Mouse (Mus musculus) midbrain, embryonic 16.5 days (tissue): ENCODE results near the gene Grap2. TPM values are rescaled to one million over a fixed set of nuclear protein-coding genes. Genes with fewer than 3 reads are reported as not detected.

ENCODE experiments used
- ATAC-seq: fragments of 200-750 bp; cut with Nextera tagmentation; 2 replicates; pipeline ENCODE4 v1.8.0; 2017; ENCODE audit warnings: moderate TSS enrichment
- H3K27ac ChIP-seq: fragments of 300-500 bp; sonication (generic); 2 replicates; pipeline ENCODE4 v1.5.1; 2014; ENCODE audit warnings: mild to moderate bottlenecking, low read length, mixed read lengths
- H3K27me3 ChIP-seq: fragments of 300-500 bp; sonication (generic); 2 replicates; pipeline ENCODE4 v1.6.1; 2014; ENCODE audit warnings: low read depth, low read length, mixed read lengths; ENCODE audit not compliant: control insufficient read depth, insufficient read depth
- H3K36me3 ChIP-seq: fragments of 300-500 bp; sonication (generic); 2 replicates; pipeline ENCODE4 v1.6.1; 2014; ENCODE audit warnings: mild to moderate bottlenecking, low read length, moderate library complexity, mixed read lengths; ENCODE audit not compliant: control insufficient read depth, insufficient read depth
- H3K4me1 ChIP-seq: fragments of 300-500 bp; sonication (generic); 2 replicates; pipeline ENCODE4 v1.6.1; 2014; ENCODE audit warnings: mild to moderate bottlenecking, low read length, mixed read lengths; ENCODE audit not compliant: control insufficient read depth, insufficient read depth
- H3K4me2 ChIP-seq: fragments of 300-500 bp; sonication (generic); 2 replicates; pipeline ENCODE4 v1.6.1; 2014; ENCODE audit warnings: mild to moderate bottlenecking, low read length, mixed read lengths
- H3K4me3 ChIP-seq: fragments of 300-500 bp; sonication (generic); 2 replicates; pipeline ENCODE4 v1.5.1; 2014; ENCODE audit warnings: low read depth, mild to moderate bottlenecking, low read length, moderate library complexity, mixed read lengths
- H3K9ac ChIP-seq: fragments of 300-500 bp; sonication (generic); 2 replicates; pipeline ENCODE4 v1.6.1; 2014; ENCODE audit warnings: low read depth, low read length, mixed read lengths
- H3K9me3 ChIP-seq: fragments of 300-500 bp; sonication (generic); replicated peaks from 2 replicates; pipeline ENCODE4 v1.6.1; 2014; ENCODE audit warnings: mild to moderate bottlenecking, low read length, mixed read lengths; ENCODE audit not compliant: control insufficient read depth, poor library complexity, severe bottlenecking
- WGBS: fragments of 180-500 bp; shearing (Covaris S2); extraction: QIAGEN DNeasy Blood & Tissue Kit; methylation state at CpG from one replicate; pipeline ENCODE4 v1.1.7; 2014; 5-methylcytosine and 5-hydroxymethylcytosine counted together
- polyA plus RNA-seq: library from polyadenylated mRNA; unstranded; fragments of >200 nt; fragmentation: Nextera tagmentation; extraction: Ambion mirVana; gene quantifications from 2 replicates; pipeline ENCODE4 v1.2.1, GENCODE M21; 2015

The Grap2 gene
- polyA plus RNA-seq, 1 experiment from 2014 or later: 0.23 TPM

DNA sequence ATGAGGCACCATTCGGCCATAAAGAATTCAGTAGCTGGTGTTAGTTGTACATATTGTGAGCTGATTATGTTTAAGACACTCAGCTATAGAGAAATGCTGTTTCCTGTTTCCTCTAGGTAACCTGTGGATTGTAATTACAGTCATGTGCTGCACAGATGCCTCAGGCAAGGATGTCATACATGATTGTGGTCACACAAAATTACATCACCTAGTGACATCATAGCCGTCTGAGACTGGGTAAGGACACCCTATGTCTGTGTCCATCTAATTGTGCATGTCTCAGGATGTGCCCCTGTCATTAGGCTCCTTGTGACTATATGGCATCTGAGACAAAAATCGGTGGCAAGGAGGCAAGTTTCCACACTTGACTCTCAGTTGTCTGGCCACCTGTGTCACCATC, 9.9 kb upstream of the Grap2 start:
- H3K9ac ChIP-seq: no peak overlapping the region
- no peaks in the 10 kb centered on the region for H3K9me3 ChIP-seq
- H3K4me2 ChIP-seq: no peak overlapping the region
- H3K36me3 ChIP-seq: no peaks in the 10 kb centered on the region
- H3K4me3 ChIP-seq: no peak overlapping the region
- no peak for ATAC-seq
- H3K4me1 ChIP-seq: no peaks in the 10 kb centered on the region; the same call in 1 of the 2 replicates
- 75% methylated on average over 3 of the region's 3 CpGs for WGBS
- no peak overlapping the region for H3K27ac ChIP-seq
- no peaks in the 10 kb centered on the region for H3K27me3 ChIP-seq

DNA sequence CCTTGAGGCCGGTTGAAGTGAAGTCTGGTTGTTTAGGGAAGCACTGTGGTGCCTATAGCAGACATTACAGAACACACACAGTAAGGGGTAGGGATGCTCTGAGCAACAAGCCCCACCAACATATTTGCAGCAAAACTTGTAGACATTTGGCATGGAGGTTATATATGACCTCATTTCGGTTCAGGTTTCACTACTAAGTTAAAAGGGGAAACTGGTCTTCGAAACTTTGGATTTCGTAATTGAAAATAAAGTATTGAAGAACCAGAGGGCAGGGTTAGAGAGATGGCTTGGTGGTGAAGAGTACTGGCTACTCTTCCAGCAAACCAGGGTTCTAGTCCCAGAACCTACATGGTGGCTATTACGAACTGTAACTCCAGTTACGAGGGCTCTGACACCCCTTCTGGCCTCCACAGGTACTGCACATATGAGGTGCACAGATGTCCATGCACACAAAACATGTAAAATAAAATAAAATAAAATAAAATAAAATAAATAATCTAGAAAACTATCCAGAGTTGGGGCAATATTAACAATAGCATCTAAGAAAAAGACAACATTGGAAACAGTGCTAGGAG, 8.7 kb upstream of the Grap2 start:
- H3K27ac ChIP-seq: no peak overlapping the region
- 91% methylated on average over 6 of the region's 6 CpGs for WGBS
- no peaks in the 10 kb centered on the region; the same call in 1 of the 2 replicates for H3K4me1 ChIP-seq
- no peak overlapping the region for H3K4me3 ChIP-seq
- H3K9ac ChIP-seq: no peak overlapping the region
- H3K36me3 ChIP-seq: no peaks in the 10 kb centered on the region
- no peak overlapping the region for H3K4me2 ChIP-seq
- H3K27me3 ChIP-seq: no peaks in the 10 kb centered on the region
- ATAC-seq: no peak
- no peaks in the 10 kb centered on the region for H3K9me3 ChIP-seq

DNA sequence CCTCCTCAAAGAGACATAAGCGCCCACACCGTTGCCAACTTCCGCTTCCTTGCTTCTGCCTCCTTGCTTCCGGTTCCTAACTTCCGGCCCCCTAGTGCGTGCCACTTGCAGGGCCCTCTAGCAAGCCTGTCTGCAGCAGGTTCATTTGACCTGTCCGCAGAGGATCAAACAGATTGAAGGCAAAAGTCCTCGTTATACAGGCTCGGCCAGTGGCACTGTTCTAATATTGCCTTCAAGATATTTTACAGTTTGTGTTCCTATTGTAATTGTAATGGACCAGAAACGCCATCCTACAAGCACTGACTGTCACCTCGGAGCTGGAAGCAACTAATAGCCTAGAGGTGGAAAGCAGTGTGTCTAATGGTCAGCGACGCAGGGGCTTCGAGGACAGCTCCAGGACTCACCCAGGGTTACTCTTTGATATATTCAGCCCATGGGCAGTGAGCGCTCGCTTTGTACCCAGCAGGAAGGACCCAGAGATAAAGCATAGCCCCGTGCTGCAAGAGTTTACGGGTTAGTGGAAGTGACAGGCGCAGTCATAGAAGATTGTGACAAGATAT, 7.2 kb upstream of the Grap2 start, which contains the start of gene Enthd1:
Gene Enthd1, minus strand, starts transcription at position 51 of the 560 bp plus-strand sequence.
- Histone ChIP-seq H3K9ac (no peak within 1 kb of the TSS), H3K4me2 (no peak within 1 kb of the TSS), H3K9me3 (no peaks in the 10 kb centered on the region), H3K27ac (no peak within 1 kb of the TSS), H3K36me3 (no peaks in the 10 kb centered on the region), H3K4me1 (no peaks in the 10 kb centered on the region; the same call in 1 of the 2 replicates), H3K4me3 (no peak within 1 kb of the TSS), H3K27me3 (peaks cover 3% of the 10 kb centered on the region; the same call in 1 of the 2 replicates)
- WGBS: 61% methylated on average over 19 of the region's 19 CpGs
- ATAC-seq: no peak

DNA sequence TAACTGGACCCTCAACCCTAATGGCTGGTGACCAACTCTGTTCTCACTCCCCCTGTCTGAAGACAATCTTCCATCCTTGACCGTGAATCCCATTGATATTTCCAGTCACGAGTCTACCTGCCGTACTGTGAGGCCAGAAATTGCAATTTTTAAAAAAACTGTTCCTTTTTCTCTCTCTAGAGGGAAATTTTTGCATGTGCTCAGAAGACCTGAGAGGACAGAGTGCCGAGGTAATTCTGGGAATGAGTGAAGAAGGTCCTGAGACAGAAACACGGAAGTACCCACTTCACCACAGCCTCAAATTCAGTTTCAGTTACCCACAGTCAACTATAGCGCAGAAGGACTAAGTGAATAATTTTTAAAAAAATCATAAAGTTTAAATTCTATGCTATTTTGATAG, 5.7 kb upstream of the Grap2 start:
- H3K4me2 ChIP-seq: no peak overlapping the region
- H3K27me3 ChIP-seq: peaks cover 3% of the 10 kb centered on the region; the same call in 1 of the 2 replicates
- no peak for ATAC-seq
- H3K9ac ChIP-seq: no peak overlapping the region
- 87% methylated on average over 6 of the region's 6 CpGs for WGBS
- H3K27ac ChIP-seq: no peak overlapping the region
- H3K4me1 ChIP-seq: no peaks in the 10 kb centered on the region
- no peaks in the 10 kb centered on the region for H3K36me3 ChIP-seq
- H3K4me3 ChIP-seq: no peak overlapping the region
- H3K9me3 ChIP-seq: no peaks in the 10 kb centered on the region

DNA sequence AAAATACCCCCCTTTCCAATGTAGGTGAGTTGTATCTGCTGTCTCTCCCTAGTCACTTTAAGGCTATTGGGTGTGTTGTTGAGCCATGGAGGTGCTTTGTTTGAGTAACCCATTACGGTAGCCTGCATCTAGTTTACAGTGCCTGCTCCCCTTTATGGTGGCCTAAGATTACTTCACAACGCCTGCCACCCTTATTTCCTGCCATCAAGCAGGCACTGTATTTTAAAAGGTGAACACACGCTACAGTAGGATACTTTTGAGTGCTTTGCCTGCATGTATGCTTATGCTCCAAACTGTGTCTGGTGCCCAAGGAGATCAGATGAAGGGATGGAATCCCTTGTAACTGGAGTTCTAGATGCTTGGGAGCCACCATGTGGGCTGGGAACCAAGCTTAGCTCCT, 5.3 kb upstream of the Grap2 start:
- Histone ChIP-seq H3K4me3 (no peak overlapping the region), H3K27me3 (peaks cover 3% of the 10 kb centered on the region; the same call in 1 of the 2 replicates), H3K27ac (no peak overlapping the region), H3K9me3 (no peaks in the 10 kb centered on the region), H3K4me2 (no peak overlapping the region), H3K9ac (no peak overlapping the region), H3K36me3 (no peaks in the 10 kb centered on the region), H3K4me1 (no peaks in the 10 kb centered on the region)
- 91% methylated on average over 3 of the region's 3 CpGs for WGBS
- no peak for ATAC-seq

DNA sequence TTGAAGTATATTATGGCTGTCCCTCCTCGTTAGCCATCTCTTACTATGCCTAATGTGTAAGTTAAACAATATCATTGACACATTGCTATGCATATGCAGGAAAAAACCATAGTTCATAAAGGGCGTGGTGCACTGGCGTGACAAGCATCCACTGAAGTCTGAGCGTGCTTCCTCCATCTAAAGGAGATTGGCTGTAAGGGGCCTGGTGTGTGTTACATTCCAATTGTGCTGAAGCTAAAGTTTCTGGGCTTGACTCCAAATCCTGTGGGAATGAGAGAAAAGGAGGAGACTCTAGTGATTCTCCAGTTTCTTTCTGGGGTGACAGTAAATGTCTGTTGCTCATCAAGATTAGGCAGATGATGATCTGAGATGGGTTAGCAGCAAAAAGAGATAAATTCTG, 4.7 kb upstream of the Grap2 start:
- Histone ChIP-seq H3K36me3 (no peaks in the 10 kb centered on the region), H3K4me1 (no peaks in the 10 kb centered on the region), H3K4me3 (no peak overlapping the region), H3K9ac (no peak overlapping the region), H3K4me2 (no peak overlapping the region), H3K27me3 (peaks cover 3% of the 10 kb centered on the region; the same call in 1 of the 2 replicates), H3K9me3 (no peaks in the 10 kb centered on the region), H3K27ac (no peak overlapping the region)
- 80% methylated on average over 4 of the region's 4 CpGs for WGBS
- ATAC-seq: no peak

DNA sequence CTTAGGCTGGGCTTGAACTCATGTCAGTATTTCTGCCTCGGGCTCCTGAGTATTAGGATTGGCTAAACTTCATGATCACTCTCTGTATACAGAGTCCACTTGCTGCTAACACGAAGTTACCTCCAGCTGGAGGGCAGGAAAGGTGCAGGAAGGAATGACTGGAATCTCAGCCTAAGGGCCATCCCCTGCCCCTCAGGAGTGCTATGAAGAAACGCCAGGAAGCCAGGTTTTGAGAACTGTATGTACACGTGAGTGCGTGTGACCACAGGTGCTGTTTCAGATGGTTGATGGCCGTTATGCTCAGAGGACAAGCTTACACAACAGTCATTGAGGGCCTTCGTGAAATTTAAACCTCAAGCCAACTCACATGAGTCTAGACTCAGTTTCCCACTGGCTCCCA, 3.2 kb upstream of the Grap2 start:
- Histone ChIP-seq H3K9me3 (no peaks in the 10 kb centered on the region), H3K4me1 (no peaks in the 10 kb centered on the region), H3K27me3 (peaks cover 3% of the 10 kb centered on the region; the same call in 1 of the 2 replicates), H3K27ac (no peak overlapping the region), H3K9ac (no peak overlapping the region), H3K4me2 (no peak overlapping the region), H3K36me3 (no peaks in the 10 kb centered on the region), H3K4me3 (no peak overlapping the region)
- 87% methylated on average over 7 of the region's 7 CpGs for WGBS
- ATAC-seq: no peak

DNA sequence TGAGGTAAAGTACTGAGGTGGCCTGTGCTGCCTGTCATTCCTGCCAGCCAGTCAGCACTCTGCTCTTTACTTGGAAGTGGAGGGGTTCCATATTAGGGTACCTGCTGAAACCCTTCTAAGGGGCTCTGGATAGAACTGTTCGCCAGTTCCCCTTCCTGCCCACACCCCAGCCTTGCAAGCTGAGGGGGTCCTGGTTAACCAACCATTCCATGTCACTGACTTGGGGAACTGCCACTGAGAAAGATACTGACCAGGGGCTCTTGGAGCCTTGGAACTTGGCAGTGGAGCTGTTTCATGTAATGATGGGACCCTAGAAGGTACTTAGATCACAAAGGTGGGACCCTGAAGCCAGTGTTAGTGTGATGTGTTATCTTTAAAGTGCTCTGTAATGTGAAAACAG, 2.2 kb upstream of the Grap2 start:
- ATAC-seq: no peak
- Histone ChIP-seq H3K4me3 (no peak overlapping the region), H3K27ac (no peak overlapping the region), H3K4me1 (no peaks in the 10 kb centered on the region), H3K9me3 (no peaks in the 10 kb centered on the region), H3K27me3 (peaks cover 3% of the 10 kb centered on the region; the same call in 1 of the 2 replicates), H3K9ac (no peak overlapping the region), H3K36me3 (no peaks in the 10 kb centered on the region), H3K4me2 (no peak overlapping the region)
- WGBS: 86% methylated on average over 1 of the region's 1 CpGs

DNA sequence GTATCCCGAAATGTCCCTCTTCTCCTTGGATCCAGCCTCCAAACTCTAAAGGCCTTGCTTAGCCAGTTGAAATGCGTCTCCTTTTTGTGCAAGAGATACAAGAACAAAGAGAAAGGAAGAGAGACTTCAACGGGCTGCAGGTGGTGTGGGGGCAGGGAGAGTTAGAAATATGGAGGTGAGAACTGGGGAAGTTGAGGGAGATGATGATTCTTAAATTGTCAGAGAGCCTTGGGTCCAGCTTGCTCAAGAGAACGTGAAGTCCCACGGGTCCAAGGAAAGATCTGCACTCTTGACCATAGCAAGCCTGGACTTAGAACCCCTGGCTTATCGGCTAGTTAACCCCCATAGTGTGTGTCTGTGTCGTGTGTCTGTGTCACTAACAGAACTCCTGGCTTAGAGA, 783 bp upstream of the Grap2 start:
- Histone ChIP-seq H3K27me3 (peaks cover 3% of the 10 kb centered on the region; the same call in 1 of the 2 replicates), H3K4me2 (no peak overlapping the region), H3K27ac (no peak overlapping the region), H3K4me3 (no peak overlapping the region), H3K9me3 (no peaks in the 10 kb centered on the region), H3K4me1 (peaks cover 5% of the 10 kb centered on the region), H3K9ac (no peak overlapping the region), H3K36me3 (no peaks in the 10 kb centered on the region)
- no peak for ATAC-seq
- 74% methylated on average over 7 of the region's 7 CpGs for WGBS
